Mouse (Mus musculus): ENCODE measurements around the gene Mmp19.

Gene Mmp19

DNA sequence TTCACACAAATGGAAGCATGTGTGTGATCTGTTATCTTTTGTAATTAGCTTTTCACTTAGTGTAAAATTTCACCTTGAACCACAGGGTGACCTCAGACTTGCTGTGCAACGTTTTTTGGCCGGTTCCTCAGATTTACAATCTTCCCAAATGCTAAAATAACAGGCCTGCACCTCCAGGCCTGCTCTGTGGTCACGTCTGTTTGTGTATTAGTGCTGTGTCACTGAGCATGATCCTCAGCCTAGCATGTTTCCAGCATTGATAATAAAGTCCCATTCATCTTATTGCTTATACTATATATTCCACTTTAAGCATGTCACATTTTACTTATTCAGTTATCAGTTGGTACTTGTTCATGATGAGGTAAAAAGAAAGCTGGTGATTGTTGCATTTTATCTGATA, 59.6 kb downstream of the Mmp19 start:
- no peak for DNase-seq (ENCODE audit: low read depth, low spot score)
